Mouse (Mus musculus) ES-Bruce4 (cell line): ENCODE data around the gene Prkcsh.

Experiments used
- CTCF ChIP-seq: IDR thresholded peaks from one replicate; pipeline ENCODE4 v1.8.1; 2011; ENCODE audit warnings: low read depth, low read length
- POLR2A ChIP-seq: IDR thresholded peaks from one replicate; pipeline ENCODE4 v1.8.1; 2011; ENCODE audit warnings: low read length; ENCODE audit not compliant: insufficient read depth

GRCm38 (mm10) chr9:22049721-22050270 lies 47.2 kb downstream of the Prkcsh start:
- no peak for TF ChIP-seq POLR2A
- TF ChIP-seq CTCF, result no peak
